Mouse (Mus musculus) limb, embryonic 11.5 days (tissue): ENCODE measurements around the gene Cyp2w1. TPM values are rescaled to one million over a fixed set of nuclear protein-coding genes. Genes with fewer than 3 reads are reported as not detected.
A peak's percentile ranks its signal among the peaks of the same experiment; 100 is the strongest.

Source experiments
- ATAC-seq: fragments of 200-750 bp; cut with Nextera tagmentation; 2 replicates; pipeline ENCODE4 v1.8.0; 2017; ENCODE audit warnings: low read depth; ENCODE audit not compliant: insufficient number of reproducible peaks, low FRiP score, low TSS enrichment
- DNase-seq: peaks from one replicate; pipeline ENCODE4 v3.0.0-alpha.2; 2015; ENCODE audit warnings: low spot score
- H3K27ac ChIP-seq: fragments of 300-500 bp; sonication (generic); replicated peaks from 2 replicates; pipeline ENCODE4 v1.5.1; 2014; ENCODE audit warnings: low read depth, mild to moderate bottlenecking, low read length
- H3K27me3 ChIP-seq: fragments of 300-500 bp; sonication (generic); 2 replicates; pipeline ENCODE4 v1.6.1; 2014; ENCODE audit warnings: mild to moderate bottlenecking, low read length, mixed read lengths; ENCODE audit not compliant: control insufficient read depth, insufficient read depth
- H3K36me3 ChIP-seq: fragments of 300-500 bp; sonication (generic); 2 replicates; pipeline ENCODE4 v1.6.1; 2014; ENCODE audit warnings: mild to moderate bottlenecking, low read length, moderate library complexity, mixed read lengths; ENCODE audit not compliant: control insufficient read depth, insufficient read depth
- H3K4me1 ChIP-seq: fragments of 300-500 bp; sonication (generic); 2 replicates; pipeline ENCODE4 v1.6.1; 2014; ENCODE audit warnings: low read length, mixed read lengths; ENCODE audit not compliant: control insufficient read depth, insufficient read depth
- H3K4me2 ChIP-seq: fragments of 300-500 bp; sonication (generic); 2 replicates; pipeline ENCODE4 v1.6.1; 2014; ENCODE audit warnings: low read depth, mild to moderate bottlenecking, moderate library complexity; ENCODE audit not compliant: severe bottlenecking
- H3K4me3 ChIP-seq: fragments of 300-500 bp; sonication (generic); 2 replicates; pipeline ENCODE4 v1.5.1; 2014; ENCODE audit warnings: low read depth, low read length
- H3K9ac ChIP-seq: fragments of 300-500 bp; sonication (generic); 2 replicates; pipeline ENCODE4 v1.6.1; 2014; ENCODE audit warnings: mild to moderate bottlenecking, low read length
- H3K9me3 ChIP-seq: fragments of 300-500 bp; sonication (generic); 2 replicates; pipeline ENCODE4 v1.6.1; 2016; ENCODE audit warnings: low read length; ENCODE audit not compliant: control insufficient read depth
- WGBS: fragments of 180-500 bp; shearing (Covaris S2); extraction: QIAGEN DNeasy Blood & Tissue Kit; methylation state at CpG from one replicate; pipeline ENCODE4 v1.1.7; 2014; 5-methylcytosine and 5-hydroxymethylcytosine counted together
- polyA plus RNA-seq: library from polyadenylated mRNA; unstranded; fragments of >200 nt; fragmentation: Nextera tagmentation; extraction: Ambion mirVana; gene quantifications from 2 replicates; pipeline ENCODE4 v1.2.1, GENCODE M21; 2014

Cyp2w1 gene
- polyA plus RNA-seq, 1 experiment from 2014 or later, result not detected

GRCm38 (mm10) chr5:139364260-139364910, 12.0 kb downstream of the Cyp2w1 start:
- 33% methylated on average over 12 of the region's 12 CpGs for WGBS
- peak; percentile 42; the same call in 1 of the 2 replicates for ATAC-seq
- no peak overlapping the region; the same call in 1 of the 2 replicates for H3K27ac ChIP-seq
- H3K9me3 ChIP-seq, result no peaks in the 10 kb centered on the region
- H3K27me3 ChIP-seq, result no peaks in the 10 kb centered on the region
- no peak overlapping the region for H3K4me3 ChIP-seq
- no peak overlapping the region for H3K9ac ChIP-seq
- DNase-seq, result peak; percentile 94
- peaks cover 2% of the 10 kb centered on the region; the same call in 1 of the 2 replicates for H3K36me3 ChIP-seq
- H3K4me1 ChIP-seq, result peaks cover 15% of the 10 kb centered on the region
- no peak overlapping the region; the same call in 1 of the 2 replicates for H3K4me2 ChIP-seq

GRCm38 (mm10) chr5:139364911-139365571, 12.6 kb downstream of the Cyp2w1 start:
- WGBS, result 38% methylated on average over 5 of the region's 5 CpGs
- no peaks in the 10 kb centered on the region for H3K9me3 ChIP-seq
- DNase-seq (no peak), ATAC-seq (no peak)
- H3K4me2 ChIP-seq, result peak overlapping the region; percentile 20; the same call in 1 of the 2 replicates
- no peak overlapping the region for H3K9ac ChIP-seq
- no peaks in the 10 kb centered on the region for H3K27me3 ChIP-seq
- peaks cover 2% of the 10 kb centered on the region; the same call in 1 of the 2 replicates for H3K36me3 ChIP-seq
- peaks cover 15% of the 10 kb centered on the region for H3K4me1 ChIP-seq
- H3K4me3 ChIP-seq, result no peak overlapping the region
- H3K27ac ChIP-seq, result no peak overlapping the region; the same call in 1 of the 2 replicates

- WGBS, result 82% methylated on average over 1 of the region's 1 CpGs
- no peaks in the 10 kb centered on the region for H3K9me3 ChIP-seq
- no peak overlapping the region for H3K9ac ChIP-seq
- ATAC-seq (no peak), DNase-seq (no peak)
- no peaks in the 10 kb centered on the region for H3K27me3 ChIP-seq
- H3K4me3 ChIP-seq, result no peak overlapping the region
- H3K4me2 ChIP-seq, result no peak overlapping the region
- peaks cover 19% of the 10 kb centered on the region for H3K4me1 ChIP-seq
- H3K36me3 ChIP-seq, result peaks cover 2% of the 10 kb centered on the region; the same call in 1 of the 2 replicates
- H3K27ac ChIP-seq, result no peak overlapping the region
Measured at GRCm38 (mm10) chr5:139365827-139366226, 13.4 kb downstream of the Cyp2w1 start.

- peaks cover 22% of the 10 kb centered on the region for H3K4me1 ChIP-seq
- no peaks in the 10 kb centered on the region for H3K27me3 ChIP-seq
- H3K27ac ChIP-seq, result no peak overlapping the region
- ATAC-seq (no peak), DNase-seq (no peak)
- H3K4me2 ChIP-seq, result no peak overlapping the region
- peaks cover 2% of the 10 kb centered on the region; the same call in 1 of the 2 replicates for H3K36me3 ChIP-seq
- H3K9me3 ChIP-seq, result no peaks in the 10 kb centered on the region
- 82% methylated on average over 11 of the region's 11 CpGs for WGBS
- H3K9ac ChIP-seq, result no peak overlapping the region
- H3K4me3 ChIP-seq, result no peak overlapping the region
Measured at GRCm38 (mm10) chr5:139366484-139366883, 14.1 kb downstream of the Cyp2w1 start.

- H3K27me3 ChIP-seq, result no peaks in the 10 kb centered on the region
- no peak overlapping the region for H3K4me2 ChIP-seq
- no peak overlapping the region for H3K9ac ChIP-seq
- no peaks in the 10 kb centered on the region for H3K9me3 ChIP-seq
- no peaks in the 10 kb centered on the region for H3K36me3 ChIP-seq
- H3K4me1 ChIP-seq, result peaks cover 23% of the 10 kb centered on the region
- no peak for DNase-seq
- 96% methylated on average over 4 of the region's 4 CpGs for WGBS
- no peak overlapping the region for H3K4me3 ChIP-seq
- no peak for ATAC-seq
- H3K27ac ChIP-seq, result no peak overlapping the region
Measured at GRCm38 (mm10) chr5:139367884-139368458, 15.6 kb downstream of the Cyp2w1 start.

GRCm38 (mm10) chr5:139368638-139369320, 16.4 kb downstream of the Cyp2w1 start:
- no peaks in the 10 kb centered on the region for H3K36me3 ChIP-seq
- no peaks in the 10 kb centered on the region for H3K9me3 ChIP-seq
- 85% methylated on average over 11 of the region's 11 CpGs for WGBS
- ATAC-seq, result no peak
- no peak overlapping the region for H3K4me3 ChIP-seq
- no peak for DNase-seq
- H3K4me2 ChIP-seq, result no peak overlapping the region
- H3K4me1 ChIP-seq, result peaks cover 23% of the 10 kb centered on the region
- H3K27ac ChIP-seq, result no peak overlapping the region
- H3K9ac ChIP-seq, result no peak overlapping the region
- no peaks in the 10 kb centered on the region for H3K27me3 ChIP-seq

- Histone ChIP-seq H3K4me3 (no peak overlapping the region), H3K4me1 (peaks cover 13% of the 10 kb centered on the region), H3K27ac (no peak overlapping the region), H3K9ac (no peak overlapping the region), H3K4me2 (no peak overlapping the region), H3K36me3 (no peaks in the 10 kb centered on the region), H3K9me3 (no peaks in the 10 kb centered on the region), H3K27me3 (no peaks in the 10 kb centered on the region)
- DNase-seq, result no peak
- WGBS, result 85% methylated on average over 6 of the region's 6 CpGs
- ATAC-seq, result no peak
Measured at GRCm38 (mm10) chr5:139370336-139370735, 17.9 kb downstream of the Cyp2w1 start.

- Histone ChIP-seq H3K27ac (no peak overlapping the region), H3K9ac (peak overlapping the region; percentile 92), H3K4me1 (peaks cover 12% of the 10 kb centered on the region), H3K9me3 (no peaks in the 10 kb centered on the region), H3K27me3 (no peaks in the 10 kb centered on the region), H3K4me2 (peak overlapping the region; percentile 82), H3K4me3 (peak overlapping the region; percentile 52; the same call in 1 of the 2 replicates), H3K36me3 (no peaks in the 10 kb centered on the region)
- 76% methylated on average over 5 of the region's 5 CpGs for WGBS
- DNase-seq, result no peak
- no peak for ATAC-seq
Measured at GRCm38 (mm10) chr5:139371118-139371517, 18.7 kb downstream of the Cyp2w1 start.
